Mouse (Mus musculus) left cerebral cortex, postnatal 4 days (tissue): Measurements from ENCODE around the gene Rag2. TPM values are rescaled to one million over a fixed set of nuclear protein-coding genes. Genes with fewer than 3 reads are reported as not detected.

Experiments used
- DNase-seq: peaks from one replicate; pipeline ENCODE4 v3.0.0-alpha.2; 2022
- intact Hi-C: fragments of 180-260 bp; cut with DNase I; formaldehyde crosslinking; loops from one replicate; pipeline ENCODE4 v1.15.1; 2025
- total RNA-seq, 2 experiments: library from RNA; stranded (reverse); gene quantifications; 2 replicates each; pipeline ENCODE4 v1.2.3; 2021

The Rag2 gene
- total RNA-seq, 2 experiments from 2014 or later = not detected

DNA sequence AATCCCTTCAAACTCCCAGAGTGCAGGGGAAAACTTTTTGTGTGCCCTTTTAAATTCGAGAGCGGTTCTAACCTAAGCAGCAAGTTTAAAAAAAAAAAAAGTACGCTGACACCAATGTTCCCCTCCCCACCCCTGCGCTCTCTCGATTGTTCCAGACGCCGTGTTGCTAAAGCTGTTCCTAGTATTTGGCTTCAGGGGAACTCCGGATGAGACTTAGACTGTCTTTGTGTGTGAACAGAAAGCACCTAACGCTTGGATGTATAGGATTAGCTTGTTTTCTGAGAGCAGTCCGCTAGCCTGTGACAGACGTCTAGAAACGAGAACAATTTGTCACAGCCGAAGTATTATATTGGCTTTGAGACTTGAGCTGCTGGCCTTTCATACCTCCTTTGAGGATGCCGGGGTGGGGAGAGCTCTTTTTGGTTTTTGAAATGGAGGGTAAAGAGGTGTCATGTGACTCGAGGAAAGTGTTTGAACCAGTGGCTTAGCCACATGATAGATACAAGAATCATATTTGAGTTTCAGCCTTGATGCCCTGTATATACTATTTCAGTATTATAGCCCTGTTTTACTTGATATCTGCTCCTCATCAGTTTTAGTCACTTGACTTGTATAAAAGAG, 54.8 kb downstream of the Rag2 start:
- intact Hi-C loops = no loop called here

More for the DNA sequence above, 54.8 kb downstream of the Rag2 start:
- DNase-seq = no peak

Other genes starting within 250 kb of the Rag2 start
- under 1 TPM; 0.42 to 0.44 TPM for gene Rag1, start 24.8 kb downstream of the Rag2 start, total RNA-seq
- gene B230118H07Rik, start 24.8 kb downstream of the Rag2 start, total RNA-seq = 10 to 100 TPM; 21.1 to 24.9 TPM
- gene Traf6, start 53.7 kb downstream of the Rag2 start, total RNA-seq = 10 to 100 TPM; 13.9 to 17.7 TPM